Mouse (Mus musculus) left cerebral cortex, adult 2 months (tissue): ENCODE measurements around the gene Opa1. TPM values are rescaled to one million over a fixed set of nuclear protein-coding genes. Genes with fewer than 3 reads are reported as not detected.
A peak's percentile ranks its signal among the peaks of the same experiment; 100 is the strongest.

Experiments used
- DNase-seq, 2 experiments: peaks; one replicate each; pipeline ENCODE4 v3.0.0; 2021 to 2022; ENCODE audit warnings: low spot score in 2 of 2, mixed read lengths in 1 of 2; ENCODE audit errors: extremely low spot score in 1 of 2
- H3K27ac ChIP-seq: fragments of 200-600 bp; 2 replicates; pipeline ENCODE4 v1.8.1; 2022
- H3K4me3 ChIP-seq: fragments of 200-600 bp; 2 replicates; pipeline ENCODE4 v1.8.1; 2022
- CTCF ChIP-seq: fragments of 200-600 bp; IDR thresholded peaks from 2 replicates; pipeline ENCODE4 v1.8.1; 2022; ENCODE audit warnings: antibody characterized with exemption, mild to moderate bottlenecking, moderate library complexity
- intact Hi-C: fragments of 180-260 bp; cut with DNase I; formaldehyde crosslinking; loops from one replicate; pipeline ENCODE4 v1.15.1; 2025
- long read RNA-seq, 2 experiments: library from polyadenylated mRNA; stranded (forward); transcript quantifications; one replicate each; pipeline ENCODE4 v2.0.0; 2021; ENCODE audit warnings: borderline mapping rate in 2 of 2
- total RNA-seq, 2 experiments: library from RNA; stranded (reverse); gene quantifications; 2 replicates each; pipeline ENCODE4 v1.2.3; 2021

The Opa1 gene
- total RNA-seq: 100 to 1,000 TPM; 105 to 115 TPM
- long read RNA-seq, experiment 1, full-length matches to known transcripts: 133 of 217 reads
- long read RNA-seq, experiment 1, partial matches to known transcripts: 17 of 217 reads
- long read RNA-seq, experiment 1, other reads (novel, unspliced or antisense): 67 of 217 reads
- long read RNA-seq, experiment 2, full-length matches to known transcripts: 109 of 161 reads
- long read RNA-seq, experiment 2, partial matches to known transcripts: 4 of 161 reads
- long read RNA-seq, experiment 2, other reads (novel, unspliced or antisense): 48 of 161 reads

DNA sequence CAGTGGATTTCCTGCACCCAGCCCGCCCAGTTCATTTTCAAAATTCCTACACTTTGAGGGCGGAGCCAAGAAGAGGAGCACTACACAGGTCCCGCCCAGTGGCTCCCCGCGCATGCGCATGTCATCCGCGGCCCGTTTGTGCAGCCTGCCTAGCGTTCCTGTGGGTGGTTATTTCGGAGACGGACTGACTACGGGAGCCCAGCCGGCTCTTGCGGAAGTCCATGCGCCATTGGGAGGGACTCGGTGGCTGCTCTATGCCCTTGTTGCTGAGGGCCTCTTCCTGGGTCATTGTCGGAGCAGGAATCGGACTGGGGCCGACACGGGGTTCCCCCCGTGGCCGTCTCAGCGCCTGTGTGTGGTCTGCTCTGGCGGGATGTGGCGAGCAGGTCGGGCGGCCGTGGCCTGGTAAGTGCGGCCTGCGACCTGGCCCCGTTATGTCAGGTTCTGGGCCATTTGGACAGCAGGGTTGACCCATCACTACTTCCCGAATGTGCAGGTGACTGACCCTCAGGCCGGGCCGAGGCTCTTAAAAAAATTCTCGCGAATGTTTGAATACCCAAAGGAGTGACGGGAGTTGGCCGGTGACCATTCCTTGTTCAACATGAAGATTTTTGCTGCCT, at the start of gene Opa1:
Gene Opa1 (plus strand): TSS at position 168 of the 620 bp plus-strand sequence.
- Histone ChIP-seq H3K27ac (peak within 1 kb of the TSS; percentile 92), H3K4me3 (peak within 1 kb of the TSS; percentile 91)
- no peak for TF ChIP-seq CTCF
- intact Hi-C loops: loop anchor here (5.0 to 10.0 kb wide), 2 partner anchors 824 to 982 kb away; partner anchors contain the start of gene Fgf12
- peak; percentile 97 to 100 for DNase-seq

DNA sequence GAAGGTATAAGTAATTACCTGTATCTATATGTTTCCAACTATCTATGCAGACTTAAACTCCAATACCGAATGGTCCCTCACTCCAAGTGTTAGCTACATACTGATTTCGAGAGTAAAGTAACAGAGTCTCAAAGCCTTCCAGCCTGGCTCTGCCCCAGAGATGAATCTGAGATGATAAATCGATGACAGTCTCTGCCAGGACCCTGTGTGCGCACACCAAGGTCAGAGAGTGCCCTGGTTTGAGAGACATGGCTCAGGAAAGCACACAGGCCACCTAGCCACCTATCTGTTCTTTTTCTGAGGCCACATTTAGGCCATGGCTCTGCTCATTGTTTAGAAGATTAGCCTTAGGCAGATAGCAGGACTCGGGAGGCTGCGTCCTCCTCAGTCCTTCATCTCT, 45.5 kb upstream of the Opa1 start:
- intact Hi-C loops: no loop called here
- Histone ChIP-seq H3K4me3 (no peak overlapping the region), H3K27ac (no peak overlapping the region)
- no peak for TF ChIP-seq CTCF
- DNase-seq: no peak

DNA sequence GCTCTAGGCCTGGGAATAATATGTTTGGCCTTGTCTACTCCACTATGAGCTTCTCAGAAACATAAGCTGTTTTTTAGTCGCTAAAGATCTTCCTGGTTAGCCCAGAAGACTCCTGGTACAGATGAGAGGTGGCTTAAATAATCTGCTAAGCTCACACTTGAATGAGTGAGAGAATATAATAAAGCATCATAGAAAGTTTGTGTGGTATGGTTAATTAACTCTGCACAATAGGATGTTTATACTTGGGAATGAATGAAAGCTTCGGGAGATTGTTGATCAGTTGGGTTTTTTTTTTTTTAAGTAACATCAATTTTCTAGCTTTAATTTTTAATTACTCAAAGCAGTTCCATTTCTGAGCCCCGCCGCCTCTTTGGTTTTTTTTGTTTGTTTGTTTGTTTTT, 43.3 kb upstream of the Opa1 start:
- no peak overlapping the region for H3K27ac ChIP-seq
- DNase-seq: no peak
- TF ChIP-seq CTCF: no peak
- intact Hi-C loops: loop anchor here (5.0 kb wide), 1 partner anchor 234 kb away; no protein-coding TSS in a partner anchor
- no peak overlapping the region for H3K4me3 ChIP-seq

DNA sequence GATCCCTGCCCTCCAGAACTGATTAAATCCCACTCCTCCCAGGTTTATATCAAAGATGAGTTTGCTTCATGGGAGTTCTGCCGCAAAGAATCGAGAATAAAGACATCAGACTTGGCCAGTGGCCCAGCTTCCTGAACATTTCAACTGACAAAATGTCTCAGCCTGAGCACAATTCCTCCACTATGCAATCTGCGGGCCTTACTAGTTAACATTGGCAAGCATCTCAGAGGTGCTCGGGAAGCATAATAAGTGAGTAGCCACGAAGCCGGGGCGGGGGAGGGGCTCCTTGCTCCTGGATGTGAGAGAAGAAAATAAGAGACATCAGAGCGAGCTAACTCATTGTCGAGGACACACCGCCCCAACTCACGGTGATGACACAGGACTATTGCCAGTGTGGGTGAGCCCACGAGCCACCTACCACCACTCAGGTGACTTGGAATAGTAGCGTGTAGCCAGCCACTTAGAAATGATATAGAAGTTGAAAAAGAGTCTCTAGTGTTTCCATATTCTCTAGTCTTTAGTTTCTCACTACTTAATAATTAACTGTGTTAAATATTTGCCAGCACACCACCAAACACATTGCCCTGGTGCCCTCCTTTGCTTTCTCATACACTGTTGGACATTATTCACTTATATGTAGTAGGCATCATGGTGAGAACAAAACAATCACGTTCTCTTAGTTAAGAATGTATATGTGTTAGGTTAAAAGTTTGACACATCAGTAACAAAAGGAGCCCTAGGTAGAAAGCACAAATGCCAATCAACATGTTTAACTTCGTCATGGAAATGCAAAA, 42.5 kb upstream of the Opa1 start:
- intact Hi-C loops: loop anchor here (5.0 kb wide), 1 partner anchor 234 kb away; no protein-coding TSS in a partner anchor
- no peak for TF ChIP-seq CTCF
- no peak overlapping the region for H3K4me3 ChIP-seq
- no peak overlapping the region for H3K27ac ChIP-seq
- peak in 1 of 2 experiments; percentile 44 for DNase-seq

DNA sequence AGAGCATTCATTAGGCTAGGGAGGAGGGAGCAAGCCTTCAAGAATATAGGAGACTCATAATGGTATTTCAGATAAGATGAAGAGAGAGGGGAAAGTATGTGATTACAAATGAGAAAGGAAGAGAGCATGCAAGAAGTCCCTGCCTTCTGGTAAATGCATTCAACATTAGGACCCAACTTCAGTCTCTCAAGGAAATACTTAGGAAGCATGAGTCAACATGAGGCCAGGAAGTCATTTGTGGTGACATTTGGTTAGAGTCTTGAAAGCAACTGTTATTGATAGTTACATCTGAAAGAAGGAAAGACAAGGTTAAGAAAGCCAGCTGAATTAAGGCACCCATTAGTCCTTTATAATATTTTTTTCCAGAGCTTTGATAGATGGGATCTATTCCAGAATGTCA, 39.2 kb upstream of the Opa1 start:
- no peak for DNase-seq
- no peak for TF ChIP-seq CTCF
- Histone ChIP-seq H3K27ac (peak overlapping the region; percentile 11; the same call in 1 of the 2 replicates), H3K4me3 (peak overlapping the region; percentile 9; the same call in 1 of the 2 replicates)
- intact Hi-C loops: loop anchor here (5.0 kb wide), 2 partner anchors 83 to 238 kb away; no protein-coding TSS in a partner anchor

DNA sequence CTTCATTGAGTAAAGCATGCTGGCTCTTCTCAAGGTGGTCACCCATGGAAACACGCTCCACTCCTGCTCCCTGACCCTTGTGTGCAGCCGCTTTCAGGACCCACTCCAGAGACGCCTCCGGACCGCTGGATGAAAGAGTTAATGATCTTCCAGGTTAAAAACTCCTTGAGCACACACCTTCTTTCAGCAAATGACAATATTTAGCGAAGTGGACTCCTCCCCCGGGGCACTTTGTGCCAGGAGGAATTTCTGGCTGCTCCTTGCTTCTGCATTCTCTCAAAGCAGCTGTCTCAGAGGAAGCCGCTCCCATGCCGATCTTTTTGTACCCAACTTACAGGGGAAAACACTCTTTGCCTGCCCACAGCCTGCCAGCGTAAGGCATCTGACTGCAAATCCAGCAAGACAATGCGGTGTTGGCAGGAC, 37.9 kb upstream of the Opa1 start:
- no peak for TF ChIP-seq CTCF
- intact Hi-C loops: loop anchor here (5.0 kb wide), 1 partner anchor 84 kb away; no protein-coding TSS in a partner anchor
- peak; percentile 17 to 24 for DNase-seq
- Histone ChIP-seq H3K4me3 (peak overlapping the region; percentile 36), H3K27ac (peak overlapping the region; percentile 9; the same call in 1 of the 2 replicates)

DNA sequence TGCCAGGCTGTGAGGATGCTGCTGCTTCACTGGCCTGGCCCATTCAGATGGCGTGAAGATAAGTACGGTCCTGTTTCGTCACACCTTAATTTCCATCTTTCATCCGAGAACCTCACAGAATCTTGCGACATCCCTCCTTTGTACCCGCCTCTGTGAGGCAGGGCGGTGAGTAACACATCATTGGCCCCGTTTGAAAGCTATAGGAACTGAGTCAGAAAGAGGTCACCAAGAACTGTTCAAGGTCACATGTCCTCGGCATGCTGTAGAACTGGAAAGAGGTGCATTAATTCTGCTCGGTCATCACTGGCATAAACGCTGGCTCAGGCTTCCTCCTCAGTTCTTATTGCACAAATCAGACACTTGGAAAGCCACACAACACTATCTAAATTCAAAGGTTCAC, 34.3 kb upstream of the Opa1 start, which contains the start of gene Atp13a4:
Gene Atp13a4 (minus strand): TSS at position 36 of the 400 bp plus-strand sequence.
- H3K4me3 ChIP-seq: no peak within 1 kb of the TSS
- DNase-seq: no peak
- no peak within 1 kb of the TSS for H3K27ac ChIP-seq
- no peak for TF ChIP-seq CTCF
- intact Hi-C loops: loop anchor here (5.0 kb wide), 1 partner anchor 88 kb away; no protein-coding TSS in a partner anchor

DNA sequence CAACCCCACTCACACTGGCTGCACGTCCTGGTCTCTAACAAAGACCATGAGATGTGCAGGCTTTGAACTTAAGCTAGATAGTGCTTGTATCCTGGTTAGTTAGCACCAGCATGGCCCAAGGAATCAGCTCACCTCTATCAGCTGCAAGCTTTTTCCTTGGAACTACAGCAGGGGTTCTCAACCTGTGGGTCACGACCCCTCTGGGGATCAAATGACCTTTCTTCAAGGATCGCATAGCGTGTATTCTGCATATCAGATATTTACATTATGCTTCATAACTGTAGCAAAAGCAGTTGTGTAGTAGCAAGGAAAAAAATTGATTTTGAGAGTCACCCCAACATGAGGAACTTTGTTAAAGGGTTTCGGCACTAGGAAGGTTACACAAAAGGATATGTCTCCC, 19.5 kb upstream of the Opa1 start:
- TF ChIP-seq CTCF: no peak
- intact Hi-C loops: loop anchor here (5.0 kb wide), 2 partner anchors 102 to 632 kb away; partner anchors contain the start of gene Mb21d2
- H3K27ac ChIP-seq: no peak overlapping the region
- DNase-seq: no peak
- no peak overlapping the region for H3K4me3 ChIP-seq

DNA sequence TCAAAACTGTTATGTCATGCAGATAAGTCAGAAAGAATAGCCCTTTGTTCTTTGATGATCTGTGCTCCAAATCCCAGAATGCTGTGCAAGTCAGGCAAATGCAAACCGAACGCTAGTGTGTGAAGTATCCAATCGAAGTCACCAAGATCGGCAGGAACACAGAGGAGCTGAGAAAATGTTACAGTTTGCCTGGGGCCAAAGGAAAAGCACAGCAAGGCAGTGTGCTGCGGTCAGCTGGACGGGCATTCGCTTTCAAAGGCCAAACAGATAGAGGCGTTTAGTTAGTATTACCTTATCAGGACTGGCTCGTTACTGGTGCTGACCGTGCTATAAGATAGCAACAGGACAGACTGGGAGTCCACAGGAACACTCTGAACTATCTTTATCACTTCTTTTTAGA, 18.7 kb upstream of the Opa1 start:
- H3K27ac ChIP-seq: no peak overlapping the region
- intact Hi-C loops: loop anchor here (5.0 kb wide), 2 partner anchors 103 to 633 kb away; partner anchors contain the start of gene Mb21d2
- DNase-seq: peak in 1 of 2 experiments; percentile 13
- peak overlapping the region; percentile 39 for H3K4me3 ChIP-seq
- TF ChIP-seq CTCF: no peak

DNA sequence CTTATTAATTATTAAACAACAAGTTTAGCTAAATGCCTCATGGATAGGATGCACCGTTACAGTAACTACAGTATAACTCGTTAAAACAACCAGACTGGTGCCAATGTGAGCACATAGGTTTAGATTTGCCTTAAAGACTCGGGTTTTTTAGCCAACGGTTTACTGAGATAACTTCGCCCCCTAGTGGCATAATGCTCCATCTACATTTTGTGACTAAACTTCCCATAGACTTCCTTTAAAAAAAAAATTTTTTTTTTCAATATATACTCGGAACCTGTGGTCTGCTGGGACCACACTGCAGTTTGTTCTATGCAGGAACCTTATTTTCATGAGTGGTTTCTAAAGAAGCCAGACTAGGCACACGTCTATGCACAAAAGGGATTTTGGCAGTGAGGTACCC, 18.3 kb upstream of the Opa1 start:
- peak; percentile 46 to 51 for DNase-seq
- H3K4me3 ChIP-seq: peak overlapping the region; percentile 39
- H3K27ac ChIP-seq: no peak overlapping the region
- intact Hi-C loops: loop anchor here (1.0 to 5.0 kb wide), 3 partner anchors 104 to 721 kb away; partner anchors contain the start of gene Mb21d2
- peak; percentile 84 for TF ChIP-seq CTCF

DNA sequence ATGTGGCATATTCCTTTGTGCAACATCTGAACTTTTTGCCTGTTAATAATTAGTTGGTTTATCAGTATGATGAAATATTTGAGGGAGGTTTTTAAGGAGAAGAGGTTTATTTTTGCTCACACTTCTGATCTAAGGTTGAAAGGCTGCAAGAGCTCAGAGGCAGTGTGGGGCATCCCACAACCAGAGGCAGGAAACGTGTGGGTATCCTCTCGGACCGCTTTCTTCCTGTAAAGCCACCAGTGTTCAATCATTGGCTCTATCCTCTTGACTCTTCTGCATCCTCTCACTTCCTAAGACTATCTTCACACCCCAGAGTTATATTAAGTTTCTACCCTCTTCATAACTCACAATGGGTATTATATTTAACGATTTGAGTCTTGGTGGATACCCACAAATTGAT, 5.1 kb upstream of the Opa1 start:
- DNase-seq: no peak
- no peak for TF ChIP-seq CTCF
- intact Hi-C loops: loop anchor here (10.0 kb wide), 1 partner anchor 819 kb away; the partner anchor contains the start of gene Fgf12
- Histone ChIP-seq H3K27ac (no peak overlapping the region), H3K4me3 (no peak overlapping the region)
